Mouse (Mus musculus) forebrain, embryonic 16.5 days (tissue): ENCODE results near the gene Atp6v0c. TPM values are rescaled to one million over a fixed set of nuclear protein-coding genes. Genes with fewer than 3 reads are reported as not detected.
A peak's percentile ranks its signal among the peaks of the same experiment; 100 is the strongest.

Experiments used
- ATAC-seq: fragments of 200-750 bp; cut with Nextera tagmentation; 2 replicates; pipeline ENCODE4 v1.8.0; 2017; ENCODE audit warnings: mild to moderate bottlenecking, moderate library complexity
- H3K27ac ChIP-seq: fragments of 300-500 bp; sonication (generic); 2 replicates; pipeline ENCODE4 v1.5.1; 2014; ENCODE audit warnings: low read length, control low read depth
- H3K27me3 ChIP-seq: fragments of 300-500 bp; sonication (generic); replicated peaks from 2 replicates; pipeline ENCODE4 v1.6.1; 2014; ENCODE audit warnings: low read length; ENCODE audit not compliant: control insufficient read depth, insufficient read depth
- H3K36me3 ChIP-seq: fragments of 300-500 bp; sonication (generic); 2 replicates; pipeline ENCODE4 v1.6.1; 2014; ENCODE audit not compliant: control insufficient read depth, insufficient read depth
- H3K4me1 ChIP-seq: fragments of 300-500 bp; sonication (generic); replicated peaks from 2 replicates; pipeline ENCODE4 v1.6.1; 2014; ENCODE audit warnings: low read length; ENCODE audit not compliant: control insufficient read depth, insufficient read depth
- H3K4me2 ChIP-seq: fragments of 300-500 bp; sonication (generic); 2 replicates; pipeline ENCODE4 v1.6.1; 2014; ENCODE audit warnings: mild to moderate bottlenecking, low read length, control low read depth
- H3K4me3 ChIP-seq: fragments of 300-500 bp; sonication (generic); replicated peaks from 2 replicates; pipeline ENCODE4 v1.5.1; 2014; ENCODE audit warnings: mild to moderate bottlenecking, low read length, control low read depth
- H3K9ac ChIP-seq: fragments of 300-500 bp; sonication (generic); replicated peaks from 2 replicates; pipeline ENCODE4 v1.6.1; 2014; ENCODE audit warnings: low read depth, low read length, control low read depth
- H3K9me3 ChIP-seq: fragments of 300-500 bp; sonication (generic); 2 replicates; pipeline ENCODE4 v1.6.1; 2016; ENCODE audit warnings: low read length; ENCODE audit not compliant: control insufficient read depth
- WGBS: fragments of 180-500 bp; shearing (Covaris S2); extraction: QIAGEN DNeasy Blood & Tissue Kit; methylation state at CpG from one replicate; pipeline ENCODE4 v1.1.7; 2014; 5-methylcytosine and 5-hydroxymethylcytosine counted together
- polyA plus RNA-seq: library from polyadenylated mRNA; unstranded; fragments of >200 nt; fragmentation: Nextera tagmentation; extraction: Ambion mirVana; gene quantifications from 2 replicates; pipeline ENCODE4 v1.2.1, GENCODE M21; 2015

Gene Atp6v0c
- polyA plus RNA-seq, 1 experiment from 2014 or later = 1,064 TPM

DNA sequence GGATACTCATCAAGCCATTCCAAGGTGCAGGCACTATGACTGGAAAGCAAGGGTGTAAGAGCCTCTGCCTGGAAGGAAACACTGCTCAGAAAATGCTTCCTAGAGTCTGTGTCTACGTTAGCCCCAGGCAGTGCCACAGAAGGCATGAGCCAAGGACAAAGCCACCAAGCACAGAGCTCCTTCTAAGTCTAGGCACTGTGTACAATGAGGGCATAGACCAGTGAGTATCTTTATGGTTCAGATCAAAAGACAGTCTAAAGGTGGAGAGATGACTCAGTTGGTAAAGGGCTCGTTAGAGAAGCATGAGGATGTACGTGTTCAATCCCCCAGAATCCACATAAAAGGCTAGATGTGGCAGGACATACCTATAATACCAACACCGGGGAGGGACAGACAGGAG is 31.6 kb upstream of the Atp6v0c start:
- Histone ChIP-seq H3K27ac (no peak overlapping the region), H3K27me3 (no peaks in the 10 kb centered on the region), H3K9ac (no peak overlapping the region), H3K4me1 (peaks cover 47% of the 10 kb centered on the region), H3K4me3 (no peak overlapping the region), H3K36me3 (no peaks in the 10 kb centered on the region), H3K9me3 (no peaks in the 10 kb centered on the region), H3K4me2 (no peak overlapping the region)
- no peak for ATAC-seq
- 64% methylated on average over 4 of the region's 4 CpGs for WGBS

DNA sequence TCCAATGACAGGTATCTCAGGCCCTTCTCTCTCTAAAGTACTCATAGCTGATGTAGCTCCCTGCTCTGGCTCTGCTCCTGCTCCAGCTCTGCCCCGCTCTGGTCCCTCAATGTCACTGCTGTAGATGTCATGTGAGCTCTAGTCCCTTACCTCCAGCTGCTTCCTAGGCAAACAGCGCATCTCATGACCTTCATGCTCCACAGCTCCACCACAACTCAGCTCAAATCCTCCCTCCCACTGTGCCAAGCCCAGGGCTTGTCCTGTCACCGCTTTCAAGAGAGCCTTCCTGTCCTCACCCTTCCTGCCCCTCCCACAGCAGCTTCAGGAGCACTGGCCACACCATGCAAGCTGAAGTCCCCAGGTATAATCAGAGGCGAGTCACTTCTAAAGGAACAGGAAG is 30.2 kb upstream of the Atp6v0c start:
- Histone ChIP-seq H3K4me1 (peaks cover 39% of the 10 kb centered on the region), H3K9ac (no peak overlapping the region), H3K27ac (no peak overlapping the region), H3K27me3 (no peaks in the 10 kb centered on the region), H3K4me2 (no peak overlapping the region), H3K9me3 (no peaks in the 10 kb centered on the region), H3K36me3 (no peaks in the 10 kb centered on the region), H3K4me3 (no peak overlapping the region)
- WGBS = 84% methylated on average over 4 of the region's 4 CpGs
- no peak for ATAC-seq

DNA sequence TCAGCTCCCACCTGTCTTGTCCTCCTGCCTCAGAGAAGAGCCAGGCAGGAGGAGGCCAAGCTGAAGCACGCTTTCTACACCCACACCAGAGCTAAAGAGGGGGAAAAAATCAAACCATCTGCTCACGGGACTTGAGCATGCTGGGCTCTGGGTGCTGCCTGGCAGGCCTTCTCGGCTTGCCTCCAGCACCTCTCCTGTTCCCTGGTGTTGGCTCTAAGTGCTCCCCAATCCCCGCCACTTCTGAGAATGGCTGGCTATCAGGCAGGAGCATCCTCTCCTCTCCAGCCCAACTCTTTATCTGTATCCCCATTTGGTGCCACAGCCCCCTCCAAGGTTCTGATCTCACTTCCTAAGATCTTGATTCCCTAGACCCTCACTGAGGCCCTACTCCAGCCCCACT is 29.8 kb upstream of the Atp6v0c start:
- Histone ChIP-seq H3K4me2 (no peak overlapping the region), H3K36me3 (no peaks in the 10 kb centered on the region), H3K4me1 (peaks cover 34% of the 10 kb centered on the region), H3K9me3 (no peaks in the 10 kb centered on the region), H3K27ac (peak overlapping the region; percentile 77), H3K4me3 (no peak overlapping the region), H3K27me3 (no peaks in the 10 kb centered on the region), H3K9ac (no peak overlapping the region)
- ATAC-seq = peak; percentile 69
- WGBS = 73% methylated on average over 4 of the region's 4 CpGs

DNA sequence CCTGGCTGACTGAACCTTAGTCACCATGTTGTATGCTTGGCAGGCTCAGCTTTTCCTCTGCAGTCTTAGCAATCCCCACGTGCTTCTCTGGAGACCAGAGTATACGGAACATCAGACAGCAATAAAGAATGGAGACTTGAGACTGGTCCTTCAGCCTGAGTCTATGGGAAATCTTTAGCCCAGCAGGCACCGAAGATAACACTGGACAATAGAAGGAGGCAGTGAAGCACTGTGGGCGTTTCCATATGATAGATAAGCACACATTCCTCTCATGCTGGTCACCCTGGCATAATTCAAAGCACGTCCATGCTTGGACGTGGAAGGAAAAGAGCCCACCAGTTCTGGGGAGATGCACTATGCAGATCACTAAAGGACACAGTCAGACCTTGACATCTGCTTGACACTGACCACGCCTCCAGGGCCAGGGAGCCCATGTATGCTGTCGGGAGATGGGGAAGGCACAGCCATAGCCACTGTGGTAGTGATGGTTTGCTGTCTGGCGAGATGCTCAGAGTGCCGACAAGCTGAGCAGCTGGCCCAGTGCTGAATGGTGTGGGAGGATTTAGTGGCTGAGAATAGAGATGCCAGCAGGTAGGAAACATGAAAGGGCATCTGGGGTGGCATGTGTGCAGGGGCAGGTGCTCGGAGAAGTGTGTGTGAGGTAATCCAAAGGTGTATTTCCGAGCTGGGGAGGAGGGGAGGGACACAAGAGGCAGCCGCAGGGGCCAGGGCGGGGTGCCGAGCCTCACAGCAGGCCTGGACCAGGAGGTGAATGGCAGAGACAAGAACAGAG is 27.7 kb upstream of the Atp6v0c start:
- no peak for ATAC-seq
- no peak overlapping the region for H3K4me3 ChIP-seq
- H3K27ac ChIP-seq = no peak overlapping the region
- H3K9me3 ChIP-seq = no peaks in the 10 kb centered on the region
- WGBS = 71% methylated on average over 15 of the region's 15 CpGs
- H3K4me1 ChIP-seq = peaks cover 19% of the 10 kb centered on the region
- no peak overlapping the region for H3K4me2 ChIP-seq
- no peaks in the 10 kb centered on the region for H3K36me3 ChIP-seq
- H3K9ac ChIP-seq = no peak overlapping the region; the same call in 1 of the 2 replicates
- no peaks in the 10 kb centered on the region for H3K27me3 ChIP-seq

DNA sequence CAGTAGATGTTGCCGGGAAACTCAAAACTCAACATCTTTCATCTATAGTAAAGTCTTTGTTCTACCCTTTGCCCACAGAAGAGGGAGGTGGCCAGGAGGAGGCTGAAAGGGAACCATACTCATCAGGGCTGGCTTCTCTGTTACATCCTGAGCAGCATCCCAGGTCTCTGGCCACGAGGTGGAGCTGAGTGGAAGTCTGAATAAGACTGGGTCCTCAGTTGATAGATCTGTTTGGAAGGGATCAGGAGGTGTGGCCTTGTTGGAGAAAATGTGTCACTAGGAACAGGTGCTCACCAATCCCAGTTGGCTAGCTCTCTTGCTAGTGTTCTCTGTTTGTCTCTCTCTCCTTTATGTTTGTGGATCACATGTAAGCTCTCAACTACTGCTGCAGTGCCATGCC is 25.8 kb upstream of the Atp6v0c start:
- H3K27me3 ChIP-seq = no peaks in the 10 kb centered on the region
- H3K36me3 ChIP-seq = no peaks in the 10 kb centered on the region
- H3K9me3 ChIP-seq = no peaks in the 10 kb centered on the region
- no peak for ATAC-seq
- H3K4me1 ChIP-seq = peaks cover 12% of the 10 kb centered on the region; the same call in 1 of the 2 replicates
- H3K4me2 ChIP-seq = no peak overlapping the region
- no peak overlapping the region for H3K4me3 ChIP-seq
- H3K9ac ChIP-seq = no peak overlapping the region
- WGBS = 63% methylated on average over 2 of the region's 2 CpGs
- no peak overlapping the region for H3K27ac ChIP-seq

DNA sequence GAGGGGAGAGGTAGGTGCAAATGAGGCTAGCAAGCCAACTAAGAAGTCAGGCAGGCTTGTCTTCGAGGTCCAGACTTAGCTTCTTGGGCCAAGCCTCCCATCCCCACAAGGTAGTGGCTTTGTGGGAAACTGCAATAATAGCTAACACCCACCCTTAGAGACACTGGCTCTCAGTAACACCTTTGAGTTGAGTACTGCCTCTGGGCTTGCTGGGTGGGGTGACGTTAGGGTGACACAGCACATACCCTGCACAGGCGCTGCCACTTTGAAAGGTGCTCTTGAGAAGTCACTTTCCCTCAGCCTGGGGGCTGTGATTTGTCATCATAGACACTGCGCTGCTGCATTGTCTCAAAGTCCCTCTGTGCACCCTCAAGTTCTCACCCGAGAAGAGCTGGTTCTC is 24.3 kb upstream of the Atp6v0c start:
- no peak overlapping the region for H3K4me2 ChIP-seq
- no peak overlapping the region for H3K9ac ChIP-seq
- H3K9me3 ChIP-seq = no peaks in the 10 kb centered on the region
- no peak for ATAC-seq
- no peak overlapping the region for H3K4me3 ChIP-seq
- 92% methylated on average over 5 of the region's 5 CpGs for WGBS
- no peaks in the 10 kb centered on the region for H3K36me3 ChIP-seq
- H3K27me3 ChIP-seq = no peaks in the 10 kb centered on the region
- no peak overlapping the region for H3K27ac ChIP-seq
- H3K4me1 ChIP-seq = peaks cover 3% of the 10 kb centered on the region; the same call in 1 of the 2 replicates

DNA sequence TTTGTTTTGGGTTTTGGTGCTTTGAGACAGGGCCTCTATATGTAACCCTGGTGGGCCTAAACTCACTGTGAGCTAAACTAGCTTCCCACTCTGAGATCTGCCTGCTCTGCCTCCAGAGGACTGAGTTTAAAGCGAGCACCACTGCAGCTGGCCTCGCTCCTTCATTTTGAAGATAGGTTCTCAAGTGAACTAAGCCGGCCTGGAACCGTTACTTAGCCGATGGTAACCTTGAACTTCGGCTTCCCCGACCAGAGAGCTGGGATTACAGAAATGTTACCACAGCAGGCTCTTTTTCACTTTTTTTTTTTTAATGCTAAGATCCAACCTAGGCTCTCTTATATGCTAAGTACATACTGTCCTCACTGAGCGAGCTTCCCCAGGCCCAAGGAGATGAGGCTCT is 23.8 kb upstream of the Atp6v0c start:
- Histone ChIP-seq H3K4me3 (no peak overlapping the region), H3K4me2 (no peak overlapping the region), H3K27ac (no peak overlapping the region), H3K36me3 (peaks cover 2% of the 10 kb centered on the region; the same call in 1 of the 2 replicates), H3K9ac (no peak overlapping the region), H3K4me1 (peaks cover 3% of the 10 kb centered on the region; the same call in 1 of the 2 replicates), H3K27me3 (no peaks in the 10 kb centered on the region), H3K9me3 (no peaks in the 10 kb centered on the region)
- 89% methylated on average over 8 of the region's 8 CpGs for WGBS
- ATAC-seq = no peak

DNA sequence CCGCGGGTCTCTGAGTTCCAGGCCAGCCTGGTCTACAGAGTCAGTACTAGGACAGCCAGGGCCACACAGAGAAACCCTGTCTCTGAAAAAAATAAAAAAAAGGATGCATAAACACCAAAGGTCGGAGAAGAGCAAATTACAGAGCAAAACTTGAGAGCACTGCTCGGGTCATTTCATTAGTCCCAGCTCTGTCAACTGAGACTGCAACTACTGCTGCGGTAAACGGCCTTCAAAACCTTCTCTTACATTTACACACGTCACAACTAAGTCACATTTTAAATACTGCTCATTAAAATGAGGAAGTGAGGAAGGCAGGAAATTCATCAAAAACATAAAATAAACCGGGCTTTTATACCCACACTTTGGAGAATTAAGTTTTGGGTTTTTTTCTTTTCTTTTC is 23.3 kb upstream of the Atp6v0c start:
- Histone ChIP-seq H3K36me3 (peaks cover 2% of the 10 kb centered on the region; the same call in 1 of the 2 replicates), H3K27ac (no peak overlapping the region), H3K4me1 (peaks cover 3% of the 10 kb centered on the region; the same call in 1 of the 2 replicates), H3K9ac (no peak overlapping the region), H3K4me3 (no peak overlapping the region), H3K4me2 (no peak overlapping the region), H3K9me3 (no peaks in the 10 kb centered on the region), H3K27me3 (no peaks in the 10 kb centered on the region)
- no peak for ATAC-seq
- 85% methylated on average over 8 of the region's 8 CpGs for WGBS

DNA sequence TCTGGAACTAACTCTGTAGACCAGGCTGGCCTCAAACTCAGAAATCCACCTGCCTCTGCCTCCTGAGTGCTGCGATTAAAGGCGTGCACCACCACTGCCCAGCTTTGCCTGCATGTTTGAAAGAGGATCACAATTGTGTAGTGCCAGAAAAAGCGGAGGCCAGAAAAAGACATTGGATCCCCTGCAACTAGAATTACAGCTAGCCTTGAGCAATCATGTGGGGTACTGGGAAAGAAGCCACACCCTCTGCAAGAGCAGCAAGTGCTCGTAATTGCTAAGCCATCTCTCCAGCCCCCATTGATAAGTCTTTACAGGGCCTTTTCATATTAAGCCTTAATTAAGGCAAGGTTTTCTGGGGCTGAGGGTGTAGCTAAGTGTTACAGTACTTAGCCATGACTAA is 22.0 kb upstream of the Atp6v0c start:
- no peaks in the 10 kb centered on the region for H3K27me3 ChIP-seq
- H3K36me3 ChIP-seq = peaks cover 2% of the 10 kb centered on the region; the same call in 1 of the 2 replicates
- H3K27ac ChIP-seq = no peak overlapping the region
- WGBS = 62% methylated on average over 4 of the region's 4 CpGs
- H3K9me3 ChIP-seq = no peaks in the 10 kb centered on the region
- no peaks in the 10 kb centered on the region for H3K4me1 ChIP-seq
- no peak overlapping the region for H3K4me2 ChIP-seq
- H3K9ac ChIP-seq = no peak overlapping the region
- H3K4me3 ChIP-seq = no peak overlapping the region
- ATAC-seq = no peak
